Mouse (Mus musculus) liver (tissue): ENCODE measurements at regions not wholly inside any gene's neighbourhood (a gene's known extent, or its start where the extent isn't known, plus 50 kb on each side); places are given as distances from the start of the nearest gene placed in this dataset.

Experiments
- DNase-seq: peaks from one replicate; pipeline ENCODE4 v3.0.0-alpha.2; 2020; ENCODE audit warnings: mixed read lengths

DNA sequence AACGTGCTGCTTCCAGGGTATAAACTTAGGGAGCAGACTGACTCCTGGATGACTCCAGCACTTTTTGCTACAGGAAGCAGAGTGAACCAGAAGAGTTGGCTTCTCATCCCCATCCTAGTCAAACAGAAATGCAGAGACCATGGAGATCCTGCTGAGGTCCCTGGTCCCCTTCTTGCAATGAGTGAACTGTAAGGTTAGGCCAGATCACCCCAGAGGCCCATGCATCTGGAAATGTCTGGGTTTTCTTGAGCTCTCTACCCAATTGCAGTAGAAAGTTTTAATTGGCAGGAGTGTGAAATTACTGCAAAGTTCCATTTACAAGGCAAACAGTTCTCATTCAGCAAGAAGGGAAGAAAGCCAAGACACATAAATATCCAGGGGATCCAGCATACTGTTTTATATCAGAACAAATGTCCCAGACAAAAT is 101.8 kb downstream of the Kctd12 start:
- DNase-seq: no peak

DNA sequence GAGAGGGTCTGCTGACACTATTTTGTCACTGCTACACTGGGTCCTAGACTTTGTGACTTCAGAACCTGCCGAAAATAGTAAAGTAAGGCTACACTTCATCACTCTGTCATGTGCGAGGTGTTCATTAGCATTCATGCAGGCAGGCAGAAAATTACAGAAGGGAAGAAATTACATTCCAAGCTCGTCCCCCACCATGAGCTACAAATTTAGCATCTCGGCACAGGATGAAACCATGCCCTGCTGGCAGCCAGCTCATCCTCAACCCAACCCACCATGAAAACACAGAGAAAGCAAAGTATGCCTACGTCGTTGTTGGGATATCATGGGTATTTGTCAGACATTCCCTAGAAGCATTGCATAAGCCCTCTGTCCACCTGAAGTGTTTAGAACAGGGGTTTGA is 103.9 kb downstream of the Kctd12 start:
- no peak for DNase-seq

DNA sequence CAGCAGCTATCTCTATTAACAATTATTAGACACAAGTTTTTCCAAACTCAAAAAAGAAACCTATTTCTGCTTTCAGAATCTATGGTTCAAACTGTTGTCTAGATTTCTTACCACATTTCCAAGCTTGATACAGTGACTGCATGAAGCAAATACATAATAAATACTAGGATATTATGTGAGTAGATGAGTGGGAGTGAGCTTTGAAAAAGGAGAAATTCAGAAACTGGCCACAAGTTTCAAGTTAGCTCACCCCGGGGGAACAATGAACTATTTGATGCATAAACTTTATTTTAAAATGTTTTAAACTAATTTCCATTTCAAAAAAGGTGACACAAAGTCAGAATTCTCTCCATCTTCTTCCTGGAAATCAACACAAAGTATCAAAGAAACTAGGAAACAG is 114.3 kb downstream of the Kctd12 start:
- DNase-seq: no peak

DNA sequence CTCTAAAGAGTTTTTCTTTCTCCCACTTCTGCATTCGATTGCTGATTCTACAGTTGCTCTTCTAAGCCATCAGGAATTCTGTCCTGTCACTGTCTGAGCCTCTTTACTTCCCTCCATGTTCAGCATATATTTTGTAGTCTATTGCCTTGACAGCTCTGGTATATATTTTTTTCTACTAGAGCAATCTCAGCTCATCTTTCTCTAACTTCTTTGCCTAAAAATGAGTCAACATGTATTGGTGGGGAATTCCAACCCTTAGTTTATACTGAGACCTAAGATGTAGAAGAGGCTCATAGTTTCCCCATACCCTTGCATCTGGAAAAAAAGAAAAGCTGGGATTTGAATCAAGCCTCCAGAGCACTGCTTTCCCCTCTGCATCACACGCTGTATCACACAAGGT is 114.7 kb downstream of the Kctd12 start:
- DNase-seq: no peak

DNA sequence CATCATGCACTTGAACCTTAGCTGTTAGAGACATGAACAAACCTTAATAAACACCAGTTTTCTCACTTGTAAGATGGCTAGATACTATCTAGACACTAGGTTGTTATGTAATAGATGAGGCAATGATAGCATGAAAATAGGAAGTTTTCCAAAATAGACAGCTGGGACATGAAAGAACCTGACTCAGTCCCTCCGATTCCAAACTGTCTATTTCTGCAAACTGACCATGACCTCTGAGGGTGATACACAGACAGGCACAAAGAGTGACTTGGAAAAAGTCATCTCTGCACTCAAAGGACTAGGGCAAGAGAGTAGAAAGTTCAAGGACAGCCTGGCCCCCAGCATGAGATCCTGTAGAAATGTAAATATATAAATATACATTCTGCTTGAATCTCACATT is 115.9 kb downstream of the Kctd12 start:
- no peak for DNase-seq

DNA sequence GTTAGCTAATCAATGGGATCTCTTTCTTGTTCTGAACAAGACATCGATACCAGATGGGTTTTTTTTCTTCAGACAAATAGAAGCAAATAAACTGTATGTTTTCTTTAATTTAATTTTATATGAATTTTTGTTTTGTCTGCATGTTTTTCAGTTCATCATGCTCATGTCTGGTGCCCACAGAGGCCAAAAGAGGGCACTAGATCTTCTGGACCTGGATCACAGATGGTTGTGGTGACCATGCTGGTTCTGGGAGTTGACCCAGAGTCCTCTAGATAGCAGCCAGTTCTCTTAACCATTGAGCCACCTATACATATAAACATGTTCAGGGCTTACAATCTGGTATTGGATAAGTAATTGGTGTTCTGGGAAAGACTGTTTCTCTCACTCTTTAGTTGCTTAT is 120.7 kb downstream of the Kctd12 start:
- no peak for DNase-seq

DNA sequence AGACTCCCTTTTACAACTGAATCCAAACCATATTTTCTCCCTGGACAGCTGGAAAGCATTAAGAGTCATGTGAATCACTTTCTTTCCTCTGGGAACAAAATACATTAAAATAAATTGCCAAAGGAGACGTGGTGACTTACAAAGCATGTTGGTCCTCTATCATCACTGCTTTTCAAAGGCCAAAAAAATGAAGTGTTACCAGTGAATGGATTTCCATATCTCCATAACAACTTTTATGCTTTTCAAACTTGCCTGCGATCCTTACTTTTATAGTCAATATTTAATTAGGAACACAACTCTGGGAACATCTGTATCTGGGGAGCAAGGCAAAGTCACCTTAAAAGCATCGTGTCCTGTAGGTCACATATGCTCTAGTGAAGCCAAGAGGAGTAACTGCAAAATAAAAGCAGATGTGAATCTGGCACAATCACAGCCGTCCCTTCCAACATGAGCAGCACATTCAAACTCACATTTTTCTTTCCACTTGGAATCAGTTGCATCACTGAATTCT is 123.0 kb downstream of the Kctd12 start:
- DNase-seq: no peak

DNA sequence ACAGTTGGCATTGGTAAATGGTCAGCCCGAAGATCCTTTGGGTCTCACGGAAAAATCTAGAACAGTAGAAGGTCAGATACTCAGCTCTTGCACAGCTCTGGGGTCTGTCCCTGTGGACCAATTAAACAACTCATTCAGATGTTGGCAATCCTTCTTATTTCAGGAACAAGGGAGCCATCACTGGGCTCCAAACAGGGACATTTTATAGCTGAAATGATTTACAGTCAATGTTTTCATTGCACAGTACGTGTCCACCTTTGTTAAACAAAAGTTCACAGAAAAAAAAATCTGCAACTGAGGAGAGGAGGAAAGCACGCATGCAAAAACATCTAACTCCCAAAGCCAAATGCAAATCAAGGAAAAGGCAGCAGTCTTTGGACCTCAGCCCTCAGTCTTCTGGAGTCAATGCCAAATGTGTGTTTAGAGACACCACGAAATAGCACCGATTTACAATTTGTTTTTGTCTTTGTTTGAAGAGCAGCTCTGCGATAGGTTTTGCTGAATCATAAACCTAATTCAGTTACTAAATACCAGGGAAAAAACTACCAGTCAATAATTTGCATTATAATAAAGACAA is 127.1 kb downstream of the Kctd12 start:
- DNase-seq: no peak

DNA sequence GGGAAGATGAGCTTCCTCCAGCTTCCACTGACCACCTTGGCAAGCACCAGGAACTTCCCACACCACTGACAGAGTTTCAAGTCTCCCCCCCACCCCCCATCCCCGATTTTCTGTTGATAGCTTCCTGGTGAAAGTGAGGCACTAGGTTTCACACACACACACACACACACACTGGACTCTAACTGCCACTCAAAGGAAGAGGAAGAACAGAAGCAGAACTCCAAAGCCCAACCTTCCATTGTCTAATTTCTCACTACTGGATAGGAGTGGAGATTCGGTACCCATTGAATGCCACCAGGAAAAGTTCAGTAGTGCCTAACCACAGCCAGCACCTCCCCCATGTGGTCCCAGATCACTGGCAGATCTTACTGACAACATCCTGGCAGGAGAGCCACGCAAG is 138.7 kb downstream of the Kctd12 start:
- DNase-seq: no peak

DNA sequence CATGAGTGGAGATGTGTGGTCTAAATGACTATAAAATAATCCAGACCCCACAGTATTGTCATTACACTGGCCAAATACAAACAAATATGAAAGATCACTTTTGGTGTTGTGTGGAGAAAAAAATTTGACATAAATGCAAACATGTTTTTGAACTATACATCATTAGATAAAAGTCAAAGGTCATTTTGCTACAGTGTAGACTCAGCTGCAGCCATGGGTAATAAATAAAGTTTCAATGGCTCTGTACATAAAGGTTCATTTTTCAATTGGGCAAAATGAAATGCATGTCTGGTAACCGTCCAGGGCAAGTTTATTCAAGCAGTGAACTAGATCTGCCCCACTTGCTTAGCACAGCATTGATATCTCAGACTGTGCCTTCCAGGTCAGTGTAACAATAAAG is 144.8 kb downstream of the Kctd12 start:
- DNase-seq: no peak

DNA sequence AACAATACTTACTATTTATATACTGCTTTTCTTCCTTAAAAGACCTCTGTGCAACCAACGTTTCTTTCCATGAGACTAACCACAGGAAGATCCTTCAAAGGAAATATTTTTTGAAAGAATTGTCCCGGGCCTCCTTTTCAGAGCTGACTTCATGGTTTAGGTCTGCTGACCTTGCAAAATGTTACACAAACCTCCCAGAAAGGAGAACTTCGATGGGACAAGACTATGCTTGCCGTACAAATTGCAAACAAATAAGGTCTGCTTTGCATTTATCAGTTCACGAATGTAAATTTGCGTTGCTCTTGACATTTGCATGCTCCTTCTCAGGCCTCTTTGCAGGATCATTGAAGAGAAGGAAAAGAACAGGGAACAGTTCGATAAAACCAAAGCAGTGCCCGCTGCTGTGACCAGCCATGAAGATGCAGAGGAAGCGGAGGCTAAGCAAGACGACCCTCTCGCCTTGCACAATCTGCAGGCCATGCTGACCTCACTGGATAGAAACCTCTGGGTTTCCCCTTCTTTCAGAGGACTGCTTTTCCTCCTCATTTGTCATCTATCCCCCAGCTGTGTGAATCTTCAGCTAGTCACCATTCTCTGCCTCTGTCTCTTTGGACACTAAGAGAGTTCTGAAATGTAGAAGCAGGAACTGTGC is 147.2 kb downstream of the Kctd12 start:
- DNase-seq: no peak

DNA sequence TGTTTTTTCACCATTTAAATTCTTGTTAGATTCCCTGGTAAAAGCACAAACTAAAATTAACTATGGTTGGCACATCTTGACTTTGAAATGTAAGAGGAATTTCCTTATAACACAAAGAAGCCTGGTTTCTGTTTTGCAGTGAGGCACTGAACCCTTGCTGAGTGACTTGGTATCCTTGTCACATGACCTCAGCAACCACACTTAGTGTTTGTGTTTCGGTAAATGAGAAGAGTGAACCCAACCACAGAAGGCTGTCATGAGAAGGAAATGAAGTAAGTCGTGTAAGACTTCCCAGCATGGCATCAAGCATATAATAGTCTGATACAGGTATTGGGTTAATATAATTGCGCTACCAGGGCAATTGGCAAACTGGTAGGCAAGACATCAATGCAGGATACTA is 154.0 kb downstream of the Kctd12 start:
- DNase-seq: no peak

DNA sequence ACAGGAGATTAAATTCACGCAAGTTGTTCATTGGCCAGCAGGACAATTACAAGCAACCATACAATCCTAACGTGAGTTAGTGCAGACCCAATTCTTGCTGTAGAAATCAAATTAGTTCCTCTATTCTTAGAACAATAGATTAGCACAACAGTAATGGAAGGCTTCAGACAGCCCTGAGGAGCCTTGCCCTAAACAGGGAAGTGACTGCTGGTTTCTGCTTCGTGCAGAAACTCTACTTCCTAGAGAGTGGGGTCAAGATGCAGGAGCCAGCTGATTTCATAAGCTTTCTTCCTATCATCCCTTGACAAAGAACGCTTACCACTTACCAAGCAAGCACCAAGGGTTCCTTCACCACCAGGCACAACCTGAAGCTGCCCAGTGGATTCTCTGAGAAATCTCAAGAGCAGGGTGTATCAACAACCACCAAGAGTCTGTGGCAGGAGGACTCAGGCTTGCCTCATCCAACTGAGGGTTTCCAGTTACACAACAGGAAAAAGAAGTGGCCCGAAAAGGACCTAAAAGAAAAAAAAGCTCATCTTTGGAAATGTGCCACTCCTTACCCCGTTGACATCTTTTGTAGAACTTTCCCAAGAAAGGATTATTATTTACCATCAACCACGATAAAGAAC is 154.6 kb downstream of the Kctd12 start:
- no peak for DNase-seq

DNA sequence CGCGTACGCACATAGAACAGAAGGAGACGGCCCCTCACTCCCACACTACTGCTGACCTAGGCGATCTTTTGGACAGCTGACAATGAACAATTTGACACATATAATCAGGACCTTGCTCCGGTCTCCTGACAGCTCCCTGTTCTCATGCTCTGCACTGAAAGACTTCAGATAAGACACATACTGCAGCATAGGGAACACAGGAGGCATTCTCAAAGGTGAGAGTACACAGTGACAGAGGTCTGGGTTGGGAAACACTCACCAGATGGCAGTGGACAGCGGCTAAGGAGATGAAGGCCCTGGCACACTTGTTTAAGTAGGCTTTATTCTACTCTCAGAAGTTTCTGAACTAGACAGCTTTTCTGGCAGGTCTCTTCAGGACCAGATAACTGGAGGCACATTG is 156.9 kb downstream of the Kctd12 start:
- DNase-seq: no peak

DNA sequence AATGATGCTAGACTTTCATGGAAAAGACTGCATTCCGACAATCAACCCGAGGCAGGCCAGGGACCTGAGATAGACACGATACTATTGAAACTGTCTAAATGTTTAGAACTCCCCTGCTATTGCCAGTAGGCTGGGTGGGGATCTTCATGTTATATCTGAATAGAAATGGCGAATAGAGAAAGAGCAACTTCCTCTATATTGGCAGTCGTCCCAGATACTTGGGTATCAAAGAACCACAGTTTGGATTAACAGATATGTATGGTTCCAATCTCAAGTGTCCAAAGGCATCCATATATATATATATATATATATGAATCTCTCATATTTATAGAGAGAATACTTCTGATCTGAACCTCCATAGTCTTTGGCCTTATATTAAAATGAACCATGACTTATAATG is 161.8 kb downstream of the Kctd12 start:
- DNase-seq: no peak

DNA sequence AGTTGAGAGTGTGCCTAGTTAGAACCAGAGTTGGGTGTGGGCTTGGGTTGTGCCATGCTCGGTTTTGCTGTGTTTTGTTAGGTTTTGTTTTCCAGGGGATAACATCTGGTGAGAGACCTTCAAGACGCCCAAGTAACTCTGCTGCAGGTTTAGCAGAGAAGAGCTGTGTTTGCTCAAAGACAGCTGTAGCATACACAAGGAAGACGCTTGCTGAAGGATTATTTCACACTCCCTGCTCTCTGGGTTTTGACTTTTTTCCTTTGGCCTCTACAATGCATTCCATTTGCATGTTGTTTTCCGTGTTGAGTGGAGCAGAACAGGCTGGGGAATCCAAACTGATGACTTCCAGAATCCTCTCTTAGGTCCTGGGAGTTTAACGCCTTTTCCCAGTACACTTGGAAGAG is 170.8 kb downstream of the Kctd12 start:
- no peak for DNase-seq

DNA sequence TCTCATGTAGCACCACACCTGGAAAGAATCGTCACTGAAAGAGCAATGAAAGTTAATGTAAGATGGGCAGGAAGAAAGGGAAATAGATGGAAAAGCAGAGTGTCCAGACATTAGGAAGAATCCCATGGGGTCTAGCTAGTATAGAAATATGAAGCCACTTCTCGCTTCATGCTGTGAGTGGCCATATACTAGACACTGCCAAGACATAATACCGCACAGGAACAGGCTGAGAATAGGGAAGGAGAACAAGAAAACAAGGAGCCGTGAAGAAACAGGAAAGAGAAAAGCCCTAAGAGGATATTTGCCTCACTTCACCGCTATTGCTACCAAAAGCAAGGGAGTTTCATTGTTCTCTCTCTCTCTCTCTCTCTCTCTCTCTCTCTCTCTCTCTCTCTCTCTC is 171.4 kb downstream of the Kctd12 start:
- no peak for DNase-seq

DNA sequence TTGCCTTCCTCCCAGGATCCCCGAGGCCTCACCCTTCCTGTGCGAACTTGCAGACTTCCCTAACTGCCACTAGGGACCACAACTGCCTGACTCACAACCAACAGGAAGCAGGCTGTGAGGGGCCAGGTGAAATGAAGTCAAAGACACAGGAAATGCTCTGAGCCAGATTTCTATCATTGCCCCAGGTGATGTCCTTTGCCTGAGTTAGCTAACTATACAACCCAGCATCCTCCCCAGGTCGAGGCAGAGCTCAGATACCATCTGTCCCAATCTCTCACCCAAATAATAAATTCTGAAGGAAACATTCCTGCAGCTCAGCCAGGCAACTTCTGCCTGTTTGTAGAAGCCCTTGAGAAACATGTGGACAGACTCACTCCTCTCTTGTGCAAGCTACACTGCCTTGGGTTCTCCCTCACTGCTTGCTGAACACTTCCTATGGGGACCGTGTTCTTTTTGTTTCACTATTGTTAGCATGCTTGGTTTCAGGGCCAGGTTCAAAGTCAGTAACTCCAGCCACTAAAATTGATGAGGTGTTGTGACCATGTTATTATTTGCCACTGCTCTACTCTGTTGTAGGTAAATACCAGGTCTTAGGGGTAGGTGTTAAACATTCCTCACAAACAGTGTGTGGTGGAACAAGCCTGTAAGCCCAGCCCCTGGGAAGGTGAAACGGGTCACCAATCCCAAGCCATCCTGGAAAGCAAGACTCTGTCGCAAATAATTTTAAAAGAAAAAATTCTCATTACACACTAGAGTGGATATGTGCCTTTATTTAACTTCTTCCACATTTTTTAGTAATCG is 172.1 kb downstream of the Kctd12 start:
- peak; percentile 26 for DNase-seq

DNA sequence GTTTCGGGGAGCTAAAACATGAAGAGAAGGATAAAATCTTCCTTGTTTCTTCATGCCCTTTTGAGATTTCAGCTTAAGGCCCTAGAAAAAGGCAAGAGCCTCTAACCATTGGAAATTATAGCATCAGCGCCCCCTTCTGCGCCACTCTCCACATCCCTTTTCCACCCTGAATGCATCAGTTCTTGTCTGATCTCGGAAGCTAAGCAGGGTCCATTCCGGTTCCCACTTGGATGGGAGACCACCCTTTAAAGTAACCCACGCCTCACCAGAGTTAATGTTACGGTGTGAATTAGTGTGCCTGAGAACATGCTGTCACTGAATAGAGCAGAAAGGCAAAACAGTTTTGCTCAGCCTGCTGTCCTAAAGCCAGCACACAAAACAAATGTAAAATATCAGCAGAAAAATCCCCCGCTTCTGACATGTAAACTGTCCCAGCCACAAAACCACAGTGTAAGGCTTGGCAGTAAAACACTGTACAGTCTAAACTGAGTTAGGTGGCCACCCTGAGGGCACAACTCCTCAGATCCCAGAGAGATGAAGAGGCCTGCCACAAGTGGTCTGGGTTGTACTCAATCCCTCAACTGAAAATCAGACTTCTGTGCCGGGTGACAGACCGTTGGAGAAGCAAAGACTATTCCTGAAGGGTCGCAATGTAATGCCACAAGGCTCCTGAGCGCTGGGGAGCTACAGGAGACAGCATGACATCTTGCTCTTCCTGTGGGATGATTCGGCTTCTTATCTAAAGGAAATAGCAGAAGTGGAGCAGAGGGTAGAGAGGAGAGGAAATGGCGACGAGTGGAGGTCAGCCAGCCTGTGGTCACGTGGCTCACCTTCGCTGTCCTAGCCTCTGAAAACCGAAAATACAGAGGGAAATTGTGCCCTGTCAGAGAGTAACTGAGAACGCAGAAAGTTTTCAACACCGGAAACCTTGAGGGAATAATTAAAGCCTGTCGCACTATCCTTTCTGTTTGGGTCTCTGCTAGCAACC is 176.2 kb downstream of the Kctd12 start:
- peak; percentile 38 for DNase-seq

DNA sequence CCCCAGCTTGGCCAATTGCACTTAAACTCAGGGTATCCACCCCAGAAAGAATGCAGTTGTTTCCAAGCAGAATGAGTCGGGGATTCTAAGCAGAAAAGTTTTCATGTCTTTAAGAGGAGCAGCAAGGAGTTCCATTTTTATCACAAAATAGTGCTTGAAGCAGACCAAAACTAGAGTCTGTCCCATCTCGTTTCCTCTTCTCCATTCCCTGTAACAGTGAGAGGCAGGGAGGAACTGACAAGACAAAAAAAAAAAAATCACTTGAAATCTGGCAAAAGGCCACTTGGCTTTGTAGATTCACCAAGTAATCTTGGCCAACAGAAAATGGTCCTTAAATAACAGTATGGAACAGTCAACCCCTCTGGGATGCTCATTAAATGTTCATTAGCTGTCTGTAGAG is 186.8 kb downstream of the Kctd12 start:
- no peak for DNase-seq

DNA sequence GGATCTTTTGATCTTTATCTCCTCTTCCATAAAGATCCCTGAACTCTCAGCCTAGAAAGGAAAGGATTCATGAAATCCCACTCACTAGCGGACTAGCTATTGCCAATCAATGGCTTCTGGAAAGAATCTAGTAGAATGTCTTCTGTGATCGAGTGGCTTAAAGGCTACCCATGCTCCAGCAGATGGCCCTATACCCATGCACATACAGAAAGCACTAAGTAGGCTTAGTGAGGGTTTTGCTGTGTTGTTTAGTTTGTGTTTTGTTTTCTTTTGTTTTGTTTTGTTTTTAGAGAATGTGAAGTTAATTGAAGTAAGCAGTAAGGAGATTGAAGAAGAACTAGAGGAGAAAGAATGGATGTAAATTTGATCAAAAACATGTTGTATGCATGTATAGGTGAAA is 187.5 kb downstream of the Kctd12 start:
- no peak for DNase-seq

DNA sequence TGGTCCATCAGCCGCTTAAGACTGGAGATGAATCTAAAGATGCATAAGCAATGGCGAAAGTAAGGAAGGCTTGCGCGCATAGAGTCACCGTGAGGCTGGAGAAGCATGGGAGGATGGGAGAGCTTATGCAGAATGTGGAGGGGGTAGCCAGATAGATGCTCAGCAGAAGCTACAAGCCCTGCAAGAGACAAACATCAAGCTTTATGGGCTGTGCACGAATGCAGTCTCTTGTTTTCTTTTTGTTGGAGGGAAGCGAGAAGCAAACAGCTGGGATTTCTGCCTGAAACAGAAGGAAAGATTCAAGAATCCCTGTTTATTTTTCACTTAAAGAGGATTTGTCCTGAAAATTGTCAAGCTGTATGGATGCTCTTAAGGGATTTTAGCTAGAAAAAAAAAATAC is 188.7 kb downstream of the Kctd12 start:
- DNase-seq: no peak
